In genomic region chr1:94139445-94140062, GRCm38 (mm10) we compare ENCODE assay signal across 13 mouse cellular contexts.
DNase-seq lines count a peak whose midpoint lies in the region; ATAC-seq and TF ChIP-seq lines count a peak whose summit lies in the region.
"Had no signal": no experiment of that assay in that cellular context is flagged by ENCODE, and none has a peak within 500 bp of the region (broad histone marks: within the 10 kb centered on the region; RNA-seq: fewer than 3 reads in every experiment).

No protein-coding gene starts in this region.

- no peak overlapping the region for H3K27ac ChIP-seq in lung, embryonic 14.5 days (ENCODE audit: low read depth)
- H3K27ac ChIP-seq: embryonic facial prominence, embryonic 12.5 days had no signal

- H3K9me3 ChIP-seq in lung, embryonic 14.5 days (ENCODE audit: low read depth, low read length), result no peaks in the 10 kb centered on the region; the same call in 1 of the 2 replicates
- H3K9me3 ChIP-seq: embryonic facial prominence, embryonic 12.5 days had no signal

- H3K36me3 ChIP-seq in lung, embryonic 14.5 days (ENCODE audit: insufficient read depth), result no peaks in the 10 kb centered on the region
- H3K36me3 ChIP-seq: embryonic facial prominence, embryonic 12.5 days had no signal

- H3K4me2 ChIP-seq in lung, embryonic 14.5 days, result no peak overlapping the region
- H3K4me2 ChIP-seq: embryonic facial prominence, embryonic 12.5 days had no signal

- 72% methylated on average over 5 of the region's 5 CpGs for WGBS in lung, embryonic 14.5 days

- H3K9ac ChIP-seq in lung, embryonic 14.5 days, result no peak overlapping the region
- H3K9ac ChIP-seq: embryonic facial prominence, embryonic 12.5 days had no signal

- H3K4me3 ChIP-seq in lung, embryonic 14.5 days (ENCODE audit: low read depth, low read length), result no peak overlapping the region
- H3K4me3 ChIP-seq: embryonic facial prominence, embryonic 12.5 days had no signal

- peak; percentile 3 for DNase-seq in CD4-positive, CD25-positive, alpha-beta regulatory T cell, adult 2 months (ENCODE audit: low read depth, low spot score)
- peak; percentile 68 for DNase-seq in lung, embryonic 14.5 days
- no peak for DNase-seq in lung, postnatal 4 days
- DNase-seq in embryo, embryonic 10.5 days (ENCODE audit: low spot score), result peak; percentile 50
- peak; percentile 9 for DNase-seq in naive thymus-derived CD4-positive, alpha-beta T cell, adult 2 months (ENCODE audit: low read depth)
- no peak for DNase-seq in urinary bladder, postnatal 36 days (ENCODE audit: low spot score in 2 of 2)
- no peak for DNase-seq in right cerebral cortex, postnatal 25 days
- DNase-seq: adrenal gland, postnatal 25 days; gastrocnemius, postnatal 14 days; layer of hippocampus, postnatal 36 days; lung, adult 18-20 months had no signal

- no peaks in the 10 kb centered on the region for H3K4me1 ChIP-seq in lung, embryonic 14.5 days (ENCODE audit: insufficient read depth)
- H3K4me1 ChIP-seq: embryonic facial prominence, embryonic 12.5 days had no signal

- peak; percentile 62 for TF ChIP-seq CTCF in lung, embryonic 14.5 days (IDR thresholded peaks at IDR 0.05; ENCODE audit: low read depth)

- no peaks in the 10 kb centered on the region for H3K27me3 ChIP-seq in lung, embryonic 14.5 days (ENCODE audit: insufficient read depth, low read length)
- H3K27me3 ChIP-seq: embryonic facial prominence, embryonic 12.5 days had no signal

- no peak for ATAC-seq in CD4-positive, CD25-positive, alpha-beta regulatory T cell, adult 4 months
- no peak for ATAC-seq in lung, embryonic 14.5 days (ENCODE audit: insufficient read depth)

Comparison
In these comparisons a context has a peak if more than half of its experiments do, and no peak if none do; other contexts are left out.
1. DNase-seq: peak in CD4-positive, CD25-positive, alpha-beta regulatory T cell, adult 2 months (single experiment), lung, embryonic 14.5 days (single experiment), embryo, embryonic 10.5 days (single experiment) and naive thymus-derived CD4-positive, alpha-beta T cell, adult 2 months (single experiment); none in lung, postnatal 4 days (0 of 2), urinary bladder, postnatal 36 days (0 of 2) and right cerebral cortex, postnatal 25 days (single experiment).